ENCODE assay signal across 12 mouse cellular contexts in genomic region chr1:134764831-134765458, GRCm38 (mm10).
DNase-seq lines count a peak whose midpoint lies in the region; ATAC-seq and TF ChIP-seq lines count a peak whose summit lies in the region.
"Had no signal": no experiment of that assay in that cellular context is flagged by ENCODE, and none has a peak within 500 bp of the region (broad histone marks: within the 10 kb centered on the region; RNA-seq: fewer than 3 reads in every experiment).

No protein-coding gene starts in this region.

- peak; percentile 94 for DNase-seq in heart, adult 11 months
- no peak for DNase-seq in heart, postnatal 14 days
- no peak for DNase-seq in liver, adult 2 months (ENCODE audit: extremely low read depth, low read depth, low spot score)
- DNase-seq in right cerebral cortex, adult 18-20 months, result no peak
- DNase-seq in thymus, postnatal 4 days, result no peak
- DNase-seq: embryo, embryonic 11 days; gastrocnemius, postnatal 10 days; thymus, adult 2 months had no signal

- 80% methylated on average over 7 of the region's 7 CpGs for WGBS in liver, adult 2 months
- WGBS in liver, embryonic 12.5 days (ENCODE audit: insufficient replicate concordance), result 84% methylated on average over 7 of the region's 7 CpGs
- WGBS in embryonic facial prominence, embryonic 12.5 days, result 52% methylated on average over 7 of the region's 7 CpGs
- WGBS in midbrain, embryonic 15.5 days, result 39% methylated on average over 7 of the region's 7 CpGs

- H3K4me3 ChIP-seq in liver, adult 2 months (ENCODE audit: insufficient read depth, low read depth, low read length), result no peak overlapping the region
- H3K4me3 ChIP-seq in liver, embryonic 12.5 days, result no peak overlapping the region
- no peak overlapping the region for H3K4me3 ChIP-seq in embryonic facial prominence, embryonic 12.5 days
- no peak overlapping the region for H3K4me3 ChIP-seq in midbrain, embryonic 15.5 days

- no peaks in the 10 kb centered on the region for H3K27me3 ChIP-seq in liver, adult 2 months (ENCODE audit: control insufficient read depth, insufficient read depth, low read length)
- no peaks in the 10 kb centered on the region for H3K27me3 ChIP-seq in liver, embryonic 12.5 days (replicated peaks)
- no peaks in the 10 kb centered on the region for H3K27me3 ChIP-seq in embryonic facial prominence, embryonic 12.5 days
- no peaks in the 10 kb centered on the region for H3K27me3 ChIP-seq in midbrain, embryonic 15.5 days (replicated peaks)

- intact Hi-C loops in heart, postnatal 14 days (cut with DNase I), result loop anchor here (5.0 kb wide), 1 partner anchor 37 kb away; no protein-coding TSS in a partner anchor

- no peak for TF ChIP-seq POLR2A in liver, adult 2 months (IDR thresholded peaks at IDR 0.05; ENCODE audit: extremely low read depth, insufficient read depth, low read length)

- H3K27ac ChIP-seq in liver, adult 2 months (replicated peaks; ENCODE audit: insufficient read depth, low read depth, low read length), result peak overlapping the region; percentile 30; the same call in 1 of the 2 replicates
- no peak overlapping the region for H3K27ac ChIP-seq in liver, embryonic 12.5 days
- H3K27ac ChIP-seq in embryonic facial prominence, embryonic 12.5 days, result 0 out of 2 replicates have a peak overlapping the region, but pooled peaks have one; percentile 4
- peak overlapping the region; percentile 42; the same call in 1 of the 2 replicates for H3K27ac ChIP-seq in midbrain, embryonic 15.5 days

- no peaks in the 10 kb centered on the region; the same call in 1 of the 2 replicates for H3K4me1 ChIP-seq in liver, adult 2 months (ENCODE audit: control insufficient read depth, insufficient read depth, low read length)
- peaks cover 16% of the 10 kb centered on the region for H3K4me1 ChIP-seq in liver, embryonic 12.5 days
- peaks cover 14% of the 10 kb centered on the region; the same call in 1 of the 2 replicates for H3K4me1 ChIP-seq in embryonic facial prominence, embryonic 12.5 days
- peaks cover 4% of the 10 kb centered on the region; the same call in 1 of the 2 replicates for H3K4me1 ChIP-seq in midbrain, embryonic 15.5 days

- no peaks in the 10 kb centered on the region for H3K9me3 ChIP-seq in liver, embryonic 12.5 days (replicated peaks)
- no peaks in the 10 kb centered on the region for H3K9me3 ChIP-seq in embryonic facial prominence, embryonic 12.5 days
- H3K9me3 ChIP-seq in midbrain, embryonic 15.5 days, result no peaks in the 10 kb centered on the region

- TF ChIP-seq CTCF in liver, adult 2 months (IDR thresholded peaks at IDR 0.05; ENCODE audit: low read depth, low read length), result no peak

- no peak for ATAC-seq in liver, embryonic 12.5 days
- ATAC-seq in embryonic facial prominence, embryonic 12.5 days (ENCODE audit: insufficient number of reproducible peaks, insufficient read depth, low FRiP score, low TSS enrichment), result no peak
- no peak for ATAC-seq in midbrain, embryonic 15.5 days (replicated peaks)
- ATAC-seq: lung, postnatal 0 days had no signal

- no peaks in the 10 kb centered on the region for H3K36me3 ChIP-seq in liver, adult 2 months (ENCODE audit: control insufficient read depth, insufficient read depth, low read length)
- no peaks in the 10 kb centered on the region; the same call in 1 of the 2 replicates for H3K36me3 ChIP-seq in liver, embryonic 12.5 days
- H3K36me3 ChIP-seq in embryonic facial prominence, embryonic 12.5 days, result peaks cover 17% of the 10 kb centered on the region; the same call in 1 of the 2 replicates
- 0 out of 2 replicates have a peak, but pooled peaks cover 2% of the 10 kb centered on the region for H3K36me3 ChIP-seq in midbrain, embryonic 15.5 days (replicated peaks)

- no peak overlapping the region for H3K4me2 ChIP-seq in liver, embryonic 12.5 days
- no peak overlapping the region for H3K4me2 ChIP-seq in embryonic facial prominence, embryonic 12.5 days (replicated peaks)
- H3K4me2 ChIP-seq in midbrain, embryonic 15.5 days, result no peak overlapping the region

- H3K79me2 ChIP-seq in liver, adult 2 months (ENCODE audit: control insufficient read depth, insufficient read depth, low read length), result no peaks in the 10 kb centered on the region

- no peak overlapping the region for H3K9ac ChIP-seq in liver, adult 2 months (ENCODE audit: low read depth, low read length)
- no peak overlapping the region for H3K9ac ChIP-seq in liver, embryonic 12.5 days
- no peak overlapping the region for H3K9ac ChIP-seq in embryonic facial prominence, embryonic 12.5 days
- no peak overlapping the region for H3K9ac ChIP-seq in midbrain, embryonic 15.5 days
